Mouse (Mus musculus): ENCODE measurements at regions not wholly inside any gene's neighbourhood (a gene's known extent, or its start where the extent isn't known, plus 50 kb on each side); places are given as distances from the start of the nearest gene placed in this dataset.

GRCm38 (mm10) chr5:125915857-125916256, 384.3 kb downstream of the Tmem132b start:
- DNase-seq (ENCODE audit: low spot score) = no peak
- WGBS = 85% methylated on average over 4 of the region's 4 CpGs
- no peaks in the 10 kb centered on the region for H3K9me3 ChIP-seq (replicated peaks; ENCODE audit: control insufficient read depth, low read length)
- no peak for ATAC-seq (replicated peaks; ENCODE audit: insufficient number of reproducible peaks, low FRiP score, low TSS enrichment, low read depth)
- no peak overlapping the region for H3K4me2 ChIP-seq (ENCODE audit: low read depth, low read length)
- no peaks in the 10 kb centered on the region for H3K4me1 ChIP-seq (ENCODE audit: control insufficient read depth, insufficient read depth, low read length)
- H3K36me3 ChIP-seq (replicated peaks; ENCODE audit: control insufficient read depth, insufficient read depth, low read depth, low read length) = no peaks in the 10 kb centered on the region
- H3K27me3 ChIP-seq (ENCODE audit: control insufficient read depth, insufficient read depth, low read length) = no peaks in the 10 kb centered on the region
- no peak overlapping the region for H3K4me3 ChIP-seq (ENCODE audit: low read depth, low read length)
- no peak overlapping the region for H3K27ac ChIP-seq (replicated peaks; ENCODE audit: low read depth, low read length)
- no peak overlapping the region for H3K9ac ChIP-seq (replicated peaks; ENCODE audit: low read length)

- Histone ChIP-seq H3K27ac (replicated peaks; ENCODE audit: low read depth, low read length) (no peak overlapping the region), H3K4me1 (ENCODE audit: control insufficient read depth, insufficient read depth, low read length) (no peaks in the 10 kb centered on the region), H3K27me3 (ENCODE audit: control insufficient read depth, insufficient read depth, low read length) (no peaks in the 10 kb centered on the region), H3K9ac (replicated peaks; ENCODE audit: low read length) (no peak overlapping the region), H3K4me2 (ENCODE audit: low read depth, low read length) (no peak overlapping the region), H3K9me3 (replicated peaks; ENCODE audit: control insufficient read depth, low read length) (no peaks in the 10 kb centered on the region), H3K4me3 (ENCODE audit: low read depth, low read length) (no peak overlapping the region), H3K36me3 (replicated peaks; ENCODE audit: control insufficient read depth, insufficient read depth, low read depth, low read length) (no peaks in the 10 kb centered on the region)
- no peak for DNase-seq (ENCODE audit: low spot score)
- 22% methylated on average over 11 of the region's 11 CpGs for WGBS
- ATAC-seq (replicated peaks; ENCODE audit: insufficient number of reproducible peaks, low FRiP score, low TSS enrichment, low read depth) = no peak
Observed at GRCm38 (mm10) chr5:125920965-125921364, 389.4 kb downstream of the Tmem132b start.

DNA sequence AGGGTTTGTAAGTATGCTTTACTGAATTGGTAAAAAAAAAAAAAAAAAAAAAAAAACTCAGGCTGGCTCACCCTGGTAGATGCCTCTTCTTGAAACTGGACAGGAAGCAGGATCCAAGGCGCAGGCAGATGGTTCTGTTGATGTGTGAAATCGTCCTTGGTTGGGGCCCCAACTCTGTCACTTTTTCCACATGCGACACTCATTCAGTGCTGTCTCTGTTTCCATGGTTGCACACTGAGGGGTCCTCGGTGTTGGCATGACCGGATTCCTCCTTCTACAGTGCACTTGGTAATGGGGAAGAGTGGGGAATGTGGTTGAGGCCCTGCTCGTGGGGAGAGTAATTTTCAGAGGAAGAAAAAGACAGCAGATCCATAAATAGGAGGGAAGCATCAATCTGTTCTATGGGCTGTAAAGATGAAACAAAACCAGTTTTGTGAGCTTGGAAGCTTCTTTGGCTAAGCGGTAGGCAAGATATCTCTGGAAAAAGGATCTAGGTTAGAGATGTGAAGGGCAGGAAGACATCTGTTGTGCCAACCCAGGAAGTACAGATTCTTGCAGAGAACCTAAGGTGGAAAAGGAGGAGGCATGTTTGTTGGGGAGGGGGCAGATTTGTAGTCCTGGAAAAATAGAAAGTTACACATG, 394.4 kb downstream of the Tmem132b start:
- no peaks in the 10 kb centered on the region for H3K4me1 ChIP-seq (ENCODE audit: control insufficient read depth, insufficient read depth, low read length)
- no peak overlapping the region for H3K9ac ChIP-seq (replicated peaks; ENCODE audit: low read length)
- no peaks in the 10 kb centered on the region for H3K9me3 ChIP-seq (replicated peaks; ENCODE audit: control insufficient read depth, low read length)
- H3K4me3 ChIP-seq (ENCODE audit: low read depth, low read length) = no peak overlapping the region
- H3K27ac ChIP-seq (replicated peaks; ENCODE audit: low read depth, low read length) = no peak overlapping the region
- no peak overlapping the region for H3K4me2 ChIP-seq (ENCODE audit: low read depth, low read length)
- no peak for ATAC-seq (replicated peaks; ENCODE audit: insufficient number of reproducible peaks, low FRiP score, low TSS enrichment, low read depth)
- H3K36me3 ChIP-seq (replicated peaks; ENCODE audit: control insufficient read depth, insufficient read depth, low read depth, low read length) = no peaks in the 10 kb centered on the region
- H3K27me3 ChIP-seq (ENCODE audit: control insufficient read depth, insufficient read depth, low read length) = no peaks in the 10 kb centered on the region
- DNase-seq (ENCODE audit: low spot score) = no peak
- 77% methylated on average over 7 of the region's 7 CpGs for WGBS

DNA sequence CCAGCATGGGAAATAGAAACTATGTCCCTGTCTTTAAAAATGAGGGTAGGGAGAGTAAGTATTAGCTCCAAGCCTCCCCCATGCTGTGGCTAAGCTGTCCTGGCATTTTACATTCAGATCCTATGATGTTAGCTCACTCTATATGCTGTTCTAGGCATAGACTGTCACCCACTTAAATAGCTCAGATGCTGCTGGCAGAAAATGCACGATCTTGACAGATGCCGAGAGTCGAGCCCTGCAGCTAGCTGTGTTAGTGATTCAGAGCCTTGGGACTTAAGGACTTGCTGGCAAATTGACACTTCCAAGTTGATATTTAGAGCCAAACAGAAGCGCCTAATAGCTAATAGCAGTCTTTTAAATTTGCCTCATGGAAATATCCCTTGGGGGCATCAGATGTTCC, 399.9 kb downstream of the Tmem132b start:
- ATAC-seq (replicated peaks; ENCODE audit: insufficient number of reproducible peaks, low FRiP score, low TSS enrichment, low read depth) = no peak
- no peaks in the 10 kb centered on the region for H3K4me1 ChIP-seq (ENCODE audit: control insufficient read depth, insufficient read depth, low read length)
- no peaks in the 10 kb centered on the region for H3K27me3 ChIP-seq (ENCODE audit: control insufficient read depth, insufficient read depth, low read length)
- H3K9ac ChIP-seq (replicated peaks; ENCODE audit: low read length) = no peak overlapping the region
- no peaks in the 10 kb centered on the region for H3K36me3 ChIP-seq (replicated peaks; ENCODE audit: control insufficient read depth, insufficient read depth, low read depth, low read length)
- no peak overlapping the region for H3K27ac ChIP-seq (replicated peaks; ENCODE audit: low read depth, low read length)
- 73% methylated on average over 4 of the region's 4 CpGs for WGBS
- H3K4me2 ChIP-seq (ENCODE audit: low read depth, low read length) = no peak overlapping the region
- no peaks in the 10 kb centered on the region for H3K9me3 ChIP-seq (replicated peaks; ENCODE audit: control insufficient read depth, low read length)
- no peak overlapping the region for H3K4me3 ChIP-seq (ENCODE audit: low read depth, low read length)
- DNase-seq (ENCODE audit: low spot score) = no peak

DNA sequence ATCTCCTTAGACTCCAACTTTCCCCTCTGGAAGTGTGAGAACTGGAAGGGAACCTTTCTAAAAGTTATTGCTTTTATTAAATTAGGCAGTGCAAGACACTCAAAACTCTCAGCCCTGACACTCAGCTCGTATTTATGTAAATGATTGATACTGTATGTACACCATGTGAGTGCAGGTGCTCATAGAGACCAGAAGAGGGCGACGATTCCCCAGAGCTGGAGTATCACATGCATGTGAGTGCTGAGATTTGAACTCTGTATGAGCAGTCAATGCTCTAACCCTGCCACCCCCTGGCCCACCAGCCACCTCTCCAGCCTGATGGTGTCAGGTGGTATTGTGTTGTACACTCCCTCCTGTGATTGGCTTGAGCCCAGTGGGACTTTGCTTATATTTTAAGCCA, 407.8 kb downstream of the Tmem132b start:
- no peak for ATAC-seq (replicated peaks; ENCODE audit: insufficient number of reproducible peaks, low FRiP score, low TSS enrichment, low read depth)

GRCm38 (mm10) chr5:125946729-125947128, 415.2 kb downstream of the Tmem132b start:
- 85% methylated on average over 4 of the region's 4 CpGs for WGBS
- Histone ChIP-seq H3K27ac (replicated peaks; ENCODE audit: low read depth, low read length) (no peak overlapping the region), H3K36me3 (replicated peaks; ENCODE audit: control insufficient read depth, insufficient read depth, low read depth, low read length) (no peaks in the 10 kb centered on the region), H3K27me3 (ENCODE audit: control insufficient read depth, insufficient read depth, low read length) (no peaks in the 10 kb centered on the region), H3K4me3 (ENCODE audit: low read depth, low read length) (no peak overlapping the region), H3K9ac (replicated peaks; ENCODE audit: low read length) (no peak overlapping the region), H3K9me3 (replicated peaks; ENCODE audit: control insufficient read depth, low read length) (no peaks in the 10 kb centered on the region), H3K4me2 (ENCODE audit: low read depth, low read length) (no peak overlapping the region), H3K4me1 (ENCODE audit: control insufficient read depth, insufficient read depth, low read length) (no peaks in the 10 kb centered on the region)
- DNase-seq (ENCODE audit: low spot score) (no peak), ATAC-seq (replicated peaks; ENCODE audit: insufficient number of reproducible peaks, low FRiP score, low TSS enrichment, low read depth) (no peak)

More for the DNA sequence above, 407.8 kb downstream of the Tmem132b start:
- no peak overlapping the region for H3K4me2 ChIP-seq (ENCODE audit: low read depth, low read length)
- H3K4me1 ChIP-seq (ENCODE audit: control insufficient read depth, insufficient read depth, low read length) = no peaks in the 10 kb centered on the region
- H3K4me3 ChIP-seq (ENCODE audit: low read depth, low read length) = no peak overlapping the region
- no peaks in the 10 kb centered on the region for H3K27me3 ChIP-seq (ENCODE audit: control insufficient read depth, insufficient read depth, low read length)
- WGBS = 88% methylated on average over 3 of the region's 3 CpGs
- H3K27ac ChIP-seq (replicated peaks; ENCODE audit: low read depth, low read length) = no peak overlapping the region
- no peak overlapping the region for H3K9ac ChIP-seq (replicated peaks; ENCODE audit: low read length)
- H3K36me3 ChIP-seq (replicated peaks; ENCODE audit: control insufficient read depth, insufficient read depth, low read depth, low read length) = no peaks in the 10 kb centered on the region
- DNase-seq (ENCODE audit: low spot score) = no peak
- no peaks in the 10 kb centered on the region for H3K9me3 ChIP-seq (replicated peaks; ENCODE audit: control insufficient read depth, low read length)

DNA sequence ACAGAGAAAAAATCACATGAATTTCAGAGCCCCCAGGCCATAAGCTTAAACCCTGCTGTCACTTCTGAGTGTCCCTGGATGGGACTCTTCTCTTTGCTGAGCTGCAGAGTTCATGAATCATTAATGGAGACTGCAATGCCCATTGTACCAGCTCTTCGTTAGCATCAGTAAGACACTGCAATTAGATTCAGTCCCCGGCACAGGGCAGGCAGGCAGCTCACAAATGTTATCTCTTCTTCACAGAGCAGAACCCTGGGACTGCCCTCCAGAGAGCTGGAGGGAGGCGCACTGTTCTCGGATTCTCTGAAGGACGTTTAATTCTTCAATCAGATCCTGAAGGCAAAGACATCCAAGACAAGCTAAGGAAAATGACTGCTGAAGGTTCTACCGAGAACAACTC, 420.1 kb downstream of the Tmem132b start:
- H3K4me3 ChIP-seq (ENCODE audit: low read depth, low read length) = no peak overlapping the region
- ATAC-seq (replicated peaks; ENCODE audit: insufficient number of reproducible peaks, low FRiP score, low TSS enrichment, low read depth) (no peak), DNase-seq (ENCODE audit: low spot score) (no peak)
- 69% methylated on average over 6 of the region's 6 CpGs for WGBS
- H3K27ac ChIP-seq (replicated peaks; ENCODE audit: low read depth, low read length) = no peak overlapping the region
- no peaks in the 10 kb centered on the region for H3K36me3 ChIP-seq (replicated peaks; ENCODE audit: control insufficient read depth, insufficient read depth, low read depth, low read length)
- H3K4me1 ChIP-seq (ENCODE audit: control insufficient read depth, insufficient read depth, low read length) = no peaks in the 10 kb centered on the region
- no peak overlapping the region for H3K9ac ChIP-seq (replicated peaks; ENCODE audit: low read length)
- H3K9me3 ChIP-seq (replicated peaks; ENCODE audit: control insufficient read depth, low read length) = no peaks in the 10 kb centered on the region
- no peaks in the 10 kb centered on the region for H3K27me3 ChIP-seq (ENCODE audit: control insufficient read depth, insufficient read depth, low read length)
- H3K4me2 ChIP-seq (ENCODE audit: low read depth, low read length) = no peak overlapping the region

DNA sequence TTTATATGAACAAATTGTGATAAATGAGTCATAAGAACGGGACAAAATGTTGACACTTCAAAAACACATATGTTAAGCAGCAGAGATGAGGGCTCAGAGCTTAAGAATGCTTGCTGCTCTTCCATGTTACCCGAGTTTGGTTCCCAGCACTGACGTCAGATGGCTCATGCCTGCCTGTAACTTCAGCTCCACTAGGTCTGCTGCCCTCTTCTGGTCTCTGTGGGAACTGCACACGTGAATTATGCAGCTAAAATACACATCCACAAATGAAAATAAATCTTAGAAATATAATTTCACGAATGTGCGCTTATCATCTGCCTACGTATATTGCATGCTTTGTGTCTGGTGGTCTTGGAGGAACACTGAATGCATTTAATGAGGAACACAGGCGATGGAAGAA, 432.5 kb downstream of the Tmem132b start:
- no peak overlapping the region for H3K4me2 ChIP-seq (ENCODE audit: low read depth, low read length)
- H3K9ac ChIP-seq (replicated peaks; ENCODE audit: low read length) = no peak overlapping the region
- ATAC-seq (replicated peaks; ENCODE audit: insufficient number of reproducible peaks, low FRiP score, low TSS enrichment, low read depth) (no peak), DNase-seq (ENCODE audit: low spot score) (peak; percentile 14)
- H3K27me3 ChIP-seq (ENCODE audit: control insufficient read depth, insufficient read depth, low read length) = no peaks in the 10 kb centered on the region
- H3K4me1 ChIP-seq (ENCODE audit: control insufficient read depth, insufficient read depth, low read length) = no peaks in the 10 kb centered on the region
- no peak overlapping the region for H3K27ac ChIP-seq (replicated peaks; ENCODE audit: low read depth, low read length)
- H3K36me3 ChIP-seq (replicated peaks; ENCODE audit: control insufficient read depth, insufficient read depth, low read depth, low read length) = no peaks in the 10 kb centered on the region
- no peak overlapping the region for H3K4me3 ChIP-seq (ENCODE audit: low read depth, low read length)
- H3K9me3 ChIP-seq (replicated peaks; ENCODE audit: control insufficient read depth, low read length) = no peaks in the 10 kb centered on the region
- 61% methylated on average over 8 of the region's 8 CpGs for WGBS

All from embryonic facial prominence, embryonic 11.5 days (tissue).